In the genomic region with DNA sequence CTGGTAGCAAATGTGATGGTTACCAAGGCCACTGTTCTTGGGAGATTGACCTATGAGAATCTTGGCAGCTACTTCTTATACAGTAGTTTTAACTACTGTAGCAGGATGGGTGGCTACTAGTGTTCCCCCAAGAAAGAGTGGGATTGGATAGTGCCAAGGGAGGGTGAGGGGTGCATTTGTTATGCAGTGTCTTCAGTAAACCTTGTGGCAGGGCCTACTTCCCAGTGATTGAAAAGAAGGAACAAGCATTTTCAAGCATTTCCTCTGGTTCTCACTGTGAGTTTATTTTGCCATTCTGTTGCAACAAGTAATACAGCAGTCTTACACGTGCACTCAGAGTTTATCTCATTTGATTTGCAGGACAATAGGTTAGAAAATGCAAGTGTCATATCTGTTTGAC, we compare ENCODE assay signal across 8 mouse cellular contexts. TPM values are rescaled to one million over a fixed set of nuclear protein-coding genes. Genes with fewer than 3 reads are reported as not detected.
A peak's percentile ranks its signal among the peaks of the same experiment; 100 is the strongest.
DNase-seq lines count a peak whose midpoint lies in the region; ATAC-seq and TF ChIP-seq lines count a peak whose summit lies in the region.

No protein-coding gene starts in this region.

- DNase-seq in kidney, adult 2 months = no peak
- no peak for DNase-seq in kidney, postnatal 4 days
- DNase-seq in MEL-GATA-1-ER (ENCODE audit: extremely low read depth, low read depth) = peak; percentile 34
- no peak for DNase-seq in right cerebral cortex, adult 18-20 months
- DNase-seq in spleen, adult 12 weeks (ENCODE audit: low spot score) = no peak

- peak overlapping the region; percentile 96 for H3K9ac ChIP-seq in hindbrain, embryonic 13.5 days
- H3K9ac ChIP-seq in midbrain, embryonic 13.5 days (replicated peaks) = peak overlapping the region; percentile 90

- no peaks in the 10 kb centered on the region; the same call in 1 of the 2 replicates for H3K36me3 ChIP-seq in kidney, adult 2 months (ENCODE audit: control insufficient read depth, insufficient read depth, low read length)
- H3K36me3 ChIP-seq in hindbrain, embryonic 13.5 days = peaks cover 42% of the 10 kb centered on the region
- H3K36me3 ChIP-seq in midbrain, embryonic 13.5 days = peaks cover 39% of the 10 kb centered on the region

- TF ChIP-seq CTCF in kidney, adult 2 months (conservative IDR thresholded peaks at IDR 0.05; ENCODE audit: insufficient read depth, insufficient read length, low read depth, low read length) = no peak

- peaks cover 13% of the 10 kb centered on the region for H3K4me1 ChIP-seq in kidney, adult 2 months (ENCODE audit: control insufficient read depth, insufficient read depth, low read length)
- peaks cover 55% of the 10 kb centered on the region for H3K4me1 ChIP-seq in hindbrain, embryonic 13.5 days (replicated peaks)
- H3K4me1 ChIP-seq in midbrain, embryonic 13.5 days (replicated peaks) = peaks cover 49% of the 10 kb centered on the region

- no peak for ATAC-seq in hindbrain, embryonic 13.5 days (ENCODE audit: low FRiP score)
- no peak for ATAC-seq in midbrain, embryonic 13.5 days
- ATAC-seq in inflammation-experienced regulatory T-cells, adult 6 months = no peak

- H3K4me3 ChIP-seq in kidney, adult 2 months (ENCODE audit: insufficient read depth, low read depth, low read length) = 0 out of 2 replicates have a peak overlapping the region, but pooled peaks have one; percentile 69
- peak overlapping the region; percentile 93 for H3K4me3 ChIP-seq in hindbrain, embryonic 13.5 days
- peak overlapping the region; percentile 97 for H3K4me3 ChIP-seq in midbrain, embryonic 13.5 days (replicated peaks)

- 44% methylated on average over 1 of the region's 1 CpGs for WGBS in kidney, adult 2 months
- 40% methylated on average over 1 of the region's 1 CpGs for WGBS in hindbrain, embryonic 13.5 days
- WGBS in midbrain, embryonic 13.5 days = 34% methylated on average over 1 of the region's 1 CpGs

- H3K27me3 ChIP-seq in kidney, adult 2 months (replicated peaks; ENCODE audit: control insufficient read depth, insufficient read depth, low read length) = no peaks in the 10 kb centered on the region
- H3K27me3 ChIP-seq in hindbrain, embryonic 13.5 days = no peaks in the 10 kb centered on the region
- H3K27me3 ChIP-seq in midbrain, embryonic 13.5 days = no peaks in the 10 kb centered on the region

- no peaks in the 10 kb centered on the region for H3K9me3 ChIP-seq in hindbrain, embryonic 13.5 days
- no peaks in the 10 kb centered on the region for H3K9me3 ChIP-seq in midbrain, embryonic 13.5 days

- no peak for TF ChIP-seq POLR2A in kidney, adult 2 months (IDR thresholded peaks at IDR 0.05; ENCODE audit: low read depth, low read length)

- no peak overlapping the region for H3K27ac ChIP-seq in kidney, adult 2 months (ENCODE audit: insufficient read depth, low read depth, low read length)
- H3K27ac ChIP-seq in hindbrain, embryonic 13.5 days = peak overlapping the region; percentile 97
- peak overlapping the region; percentile 95; the same call in 1 of the 2 replicates for H3K27ac ChIP-seq in midbrain, embryonic 13.5 days

- peak overlapping the region; percentile 90 for H3K4me2 ChIP-seq in hindbrain, embryonic 13.5 days
- H3K4me2 ChIP-seq in midbrain, embryonic 13.5 days (replicated peaks) = peak overlapping the region; percentile 94

RNA-seq across cellular contexts. Expression of gene Rnf41, which starts 1.1 kb away (rescaled TPM):
- 19.5 and 19.6 TPM in 2 replicates for polyA plus RNA-seq in kidney, adult 2 months (2012; rRNA removed)
- 81.9 and 83.8 TPM in 2 replicates for polyA plus RNA-seq in hindbrain, embryonic 13.5 days (2015; fragmentation: Nextera tagmentation; extraction: Ambion mirVana)
- 81.5 and 85.9 TPM in 2 replicates for polyA plus RNA-seq in midbrain, embryonic 13.5 days (2015; fragmentation: Nextera tagmentation; extraction: Ambion mirVana)
- polyA plus RNA-seq in inflammation-experienced regulatory T-cells, adult 6 months (2017; shearing (Covaris generic)) = 10 to 100 TPM; 25.2 to 42.2 (median 37.9) TPM

RNA-seq across cellular contexts. Expression of gene Nabp2, which starts 1.3 kb away (rescaled TPM):
- 33.2 and 37.8 TPM in 2 replicates for polyA plus RNA-seq in kidney, adult 2 months (2012; rRNA removed)
- polyA plus RNA-seq in hindbrain, embryonic 13.5 days (2015; fragmentation: Nextera tagmentation; extraction: Ambion mirVana) = 126 and 139 TPM in 2 replicates
- 142 and 153 TPM in 2 replicates for polyA plus RNA-seq in midbrain, embryonic 13.5 days (2015; fragmentation: Nextera tagmentation; extraction: Ambion mirVana)
- polyA plus RNA-seq in inflammation-experienced regulatory T-cells, adult 6 months (2017; shearing (Covaris generic)) = 10 to 100 TPM; 68.8 to 87.0 (median 73.8) TPM

RNA-seq across cellular contexts. Expression of gene Slc39a5, which starts 11.5 kb away (rescaled TPM):
- 114 and 137 TPM in 2 replicates for polyA plus RNA-seq in kidney, adult 2 months (2012; rRNA removed)
- polyA plus RNA-seq in hindbrain, embryonic 13.5 days (2015; fragmentation: Nextera tagmentation; extraction: Ambion mirVana) = not detected in 2 replicates
- polyA plus RNA-seq in midbrain, embryonic 13.5 days (2015; fragmentation: Nextera tagmentation; extraction: Ambion mirVana) = 0.18 and 0.22 TPM in 2 replicates
- polyA plus RNA-seq in inflammation-experienced regulatory T-cells, adult 6 months (2017; shearing (Covaris generic)) = not detected

RNA-seq across cellular contexts. Expression of gene Ankrd52, which starts 35.6 kb away (rescaled TPM):
- polyA plus RNA-seq in kidney, adult 2 months (2012; rRNA removed) = 21.5 and 22.5 TPM in 2 replicates
- 11.7 and 12.9 TPM in 2 replicates for polyA plus RNA-seq in hindbrain, embryonic 13.5 days (2015; fragmentation: Nextera tagmentation; extraction: Ambion mirVana)
- polyA plus RNA-seq in midbrain, embryonic 13.5 days (2015; fragmentation: Nextera tagmentation; extraction: Ambion mirVana) = 13.0 and 14.8 TPM in 2 replicates
- 1 to 10 TPM; 1.7 to 6.7 (median 3.6) TPM for polyA plus RNA-seq in inflammation-experienced regulatory T-cells, adult 6 months (2017; shearing (Covaris generic))

RNA-seq across cellular contexts. Expression of gene Coq10a, which starts 43.8 kb away (rescaled TPM):
- polyA plus RNA-seq in kidney, adult 2 months (2012; rRNA removed) = 58.7 and 72.3 TPM in 2 replicates
- polyA plus RNA-seq in hindbrain, embryonic 13.5 days (2015; fragmentation: Nextera tagmentation; extraction: Ambion mirVana) = 31.1 and 37.6 TPM in 2 replicates
- 28.2 and 34.3 TPM in 2 replicates for polyA plus RNA-seq in midbrain, embryonic 13.5 days (2015; fragmentation: Nextera tagmentation; extraction: Ambion mirVana)
- polyA plus RNA-seq in inflammation-experienced regulatory T-cells, adult 6 months (2017; shearing (Covaris generic)) = 10 to 100 TPM; 12.8 to 19.9 (median 17.3) TPM

Comparison
In these comparisons a context has a peak if more than half of its experiments do, and no peak if none do; other contexts are left out.
1. RNA of gene Slc39a5, which starts 11.5 kb away (polyA plus RNA-seq): 114 to 137 TPM in kidney, adult 2 months; 0.18 to 0.22 TPM in midbrain, embryonic 13.5 days, not detected in hindbrain, embryonic 13.5 days and not detected in inflammation-experienced regulatory T-cells, adult 6 months; every median in the first group is over 10 times any median in the second.
2. Peak in every context shown above with its lines, with median percentiles within 50 percentile points of each other: H3K4me3 ChIP-seq.